24 mouse cellular contexts compared by ENCODE assay signal in the genomic region with DNA sequence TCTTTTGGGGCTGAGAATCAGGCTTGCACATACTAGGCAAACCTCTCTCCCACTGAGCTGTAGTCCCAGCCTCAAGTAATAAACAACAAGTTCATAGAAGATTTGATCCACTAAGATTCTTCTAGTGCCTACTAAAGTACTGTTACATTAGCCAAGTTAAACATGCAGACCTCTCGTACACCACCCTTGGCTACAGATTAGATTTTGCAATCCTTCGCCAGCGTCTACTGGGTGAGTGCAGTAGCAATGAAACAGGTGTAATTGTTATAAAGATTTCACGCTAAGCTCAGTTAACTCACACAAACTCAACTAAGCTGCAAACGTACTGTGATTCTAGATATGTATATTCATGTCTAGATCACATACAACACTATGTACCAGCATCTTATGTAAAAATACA. TPM values are rescaled to one million over a fixed set of nuclear protein-coding genes. Genes with fewer than 3 reads are reported as not detected.
A peak's percentile ranks its signal among the peaks of the same experiment; 100 is the strongest.
DNase-seq lines count a peak whose midpoint lies in the region; TF ChIP-seq lines count a peak whose summit lies in the region.
"Had no signal": no experiment of that assay in that cellular context is flagged by ENCODE, and none has a peak within 500 bp of the region (broad histone marks: within the 10 kb centered on the region; RNA-seq: fewer than 3 reads in every experiment).

No protein-coding gene starts in this region.

- peak; percentile 7 for DNase-seq in fat pad, adult 2 months (ENCODE audit: extremely low read depth, low read depth, low spot score)
- DNase-seq in gonadal fat pad, adult 2 months (ENCODE audit: low read depth), result peak; percentile 9
- DNase-seq in lung, postnatal 10 days, result peak; percentile 10
- DNase-seq in lung, postnatal 36 days, result peak; percentile 67
- DNase-seq in adrenal gland, postnatal 36 days, result no peak
- no peak for DNase-seq in left cerebral cortex, adult 2 months (ENCODE audit: extremely low spot score in 1 of 2, low spot score in 2 of 2)
- DNase-seq: adrenal gland, adult 2 months; adrenal gland, postnatal 14 days; cerebellum, adult 11-12 months; cerebellum, adult 8-10 months; cerebellum, postnatal 10 days; gastrocnemius, postnatal 25 days; heart, adult 2 months; heart, postnatal 14 days; heart, postnatal 4 days had no signal

- intact Hi-C loops in left cerebral cortex, adult 2 months (cut with DNase I), result no loop called here

- TF ChIP-seq CTCF in left cerebral cortex, adult 2 months (IDR thresholded peaks at IDR 0.05), result no peak

- H3K4me3 ChIP-seq in left cerebral cortex, adult 2 months, result no peak overlapping the region
- H3K4me3 ChIP-seq: embryonic facial prominence, embryonic 12.5 days; embryonic facial prominence, embryonic 15.5 days; forebrain, embryonic 12.5 days; forebrain, embryonic 15.5 days; heart, adult 2 months; heart, embryonic 10.5 days; heart, embryonic 13.5 days had no signal

- no peak overlapping the region for H3K27ac ChIP-seq in left cerebral cortex, adult 2 months
- H3K27ac ChIP-seq: embryonic facial prominence, embryonic 12.5 days; embryonic facial prominence, embryonic 15.5 days; forebrain, embryonic 12.5 days; forebrain, embryonic 15.5 days; heart, adult 2 months; heart, embryonic 10.5 days; heart, embryonic 13.5 days; hindbrain, embryonic 14.5 days; hindbrain, postnatal 0 days had no signal

RNA-seq across cellular contexts. Expression of gene Ttc21b, which starts 17.5 kb away (rescaled TPM):
- 3.4 and 4.9 TPM in 2 replicates for polyA plus RNA-seq in gonadal fat pad, adult 2 months (2012; rRNA removed)
- total RNA-seq in adrenal gland, postnatal 36 days (2021), result 10 to 100 TPM in 1 of 2 experiments, 1 to 10 TPM in 1; 5.7 to 13.1 TPM
- 10 to 100 TPM; 10.3 to 10.6 TPM for total RNA-seq in left cerebral cortex, adult 2 months (2021)
- total RNA-seq: MEL had no signal

Comparison
In these comparisons a context has a peak if more than half of its experiments do, and no peak if none do; other contexts are left out.
1. DNase-seq: peak in fat pad, adult 2 months (single experiment), gonadal fat pad, adult 2 months (single experiment), lung, postnatal 10 days (single experiment) and lung, postnatal 36 days (single experiment); none in adrenal gland, postnatal 36 days (0 of 2) and left cerebral cortex, adult 2 months (0 of 2).